Mouse (Mus musculus) cerebellum, adult 2 months (tissue): ENCODE measurements around the gene Cops8. TPM values are rescaled to one million over a fixed set of nuclear protein-coding genes. Genes with fewer than 3 reads are reported as not detected.

ENCODE experiments used
- DNase-seq, 2 experiments: peaks; one replicate each; pipeline ENCODE4 v3.0.0; 2021
- H3K27ac ChIP-seq: fragments of 200-500 bp; 2 replicates; pipeline ENCODE4 v1.5.1; 2012; ENCODE audit warnings: low read length, control low read depth, inconsistent platforms; ENCODE audit not compliant: insufficient read depth
- H3K27me3 ChIP-seq: fragments of 200-500 bp; 2 replicates; pipeline ENCODE4 v1.6.1; 2012; ENCODE audit warnings: inconsistent platforms, mild to moderate bottlenecking, low read length, moderate library complexity; ENCODE audit not compliant: control insufficient read depth, insufficient read depth
- H3K4me1 ChIP-seq: fragments of 200-500 bp; 2 replicates; pipeline ENCODE4 v1.6.1; 2011; ENCODE audit warnings: low read length; ENCODE audit not compliant: control insufficient read depth, insufficient read depth
- H3K4me3 ChIP-seq: fragments of 200-500 bp; replicated peaks from 2 replicates; pipeline ENCODE3; 2011; ENCODE audit warnings: mild to moderate bottlenecking, low read depth, low read length, control low read depth; ENCODE audit not compliant: insufficient read depth
- CTCF ChIP-seq: fragments of 200-500 bp; IDR thresholded peaks from 2 replicates; pipeline ENCODE4 v1.5.1; 2011; ENCODE audit warnings: low read depth, mild to moderate bottlenecking, control low read depth, low read length, moderate library complexity, borderline replicate concordance; ENCODE audit not compliant: insufficient read depth
- POLR2A ChIP-seq: fragments of 200-500 bp; IDR thresholded peaks from 2 replicates; pipeline ENCODE4 v1.6.1; 2011; ENCODE audit warnings: low read length, control low read depth, borderline replicate concordance; ENCODE audit not compliant: insufficient read depth
- WGBS: fragments of 180-500 bp; shearing (Covaris S2); methylation state at CpG from one replicate; pipeline ENCODE4 v1.1.7; 2018; 5-methylcytosine and 5-hydroxymethylcytosine counted together
- polyA plus RNA-seq: library from polyadenylated mRNA; depleted of rRNA; stranded (reverse); fragments of >200 nt; gene quantifications from 2 replicates; pipeline ENCODE4 v1.2.3, GENCODE M21; 2012; rRNA removed

The Cops8 gene
- 119 and 120 TPM in 2 replicates for polyA plus RNA-seq

DNA sequence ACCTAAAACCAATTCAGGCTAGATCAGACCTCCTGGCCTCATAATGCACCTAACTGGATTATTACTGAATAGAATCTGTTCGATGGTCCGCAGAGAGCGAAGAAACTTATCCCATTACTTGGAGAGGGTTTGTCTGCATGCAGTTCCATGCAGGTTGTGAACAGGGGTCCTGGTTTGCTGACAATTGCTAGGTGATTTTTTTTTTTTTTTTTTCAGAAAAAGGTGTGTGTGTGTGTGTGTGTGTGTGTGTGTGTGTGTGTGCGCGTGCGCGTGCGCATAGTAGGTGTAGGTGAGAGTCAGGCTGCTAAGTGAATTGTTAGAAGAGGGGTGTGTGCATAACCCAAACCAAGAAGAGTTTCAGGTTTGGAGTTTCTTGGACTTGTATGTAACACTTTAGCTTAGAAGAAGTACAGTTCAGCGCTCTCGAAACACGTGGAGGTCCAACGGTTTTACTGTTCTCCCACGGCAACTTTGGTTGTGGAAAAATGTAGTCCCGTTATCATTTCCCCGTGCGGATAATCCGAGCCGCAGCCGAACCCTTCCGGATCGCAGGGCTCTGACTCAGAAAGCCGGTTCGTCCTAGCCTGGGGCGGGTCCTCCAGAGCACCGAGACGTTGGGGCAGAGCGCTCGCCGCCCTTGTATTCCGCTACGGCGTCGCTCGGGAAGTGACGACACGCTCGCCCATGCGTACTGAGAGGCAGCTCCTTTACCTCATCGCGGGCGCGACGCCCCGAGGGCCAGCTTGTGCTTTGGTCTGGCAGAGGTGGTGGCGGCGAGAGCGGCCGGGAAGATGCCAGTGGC lies at the start of gene Cops8:
Gene Cops8 (plus strand): TSS at position 223 of the 802 bp plus-strand sequence.
- Histone ChIP-seq H3K27ac (no peak within 1 kb of the TSS), H3K4me3 (peak within 1 kb of the TSS; percentile 98), H3K4me1 (peaks cover 2% of the 10 kb centered on the region; the same call in 1 of the 2 replicates), H3K27me3 (no peaks in the 10 kb centered on the region)
- WGBS: 5% methylated on average over 48 of the region's 48 CpGs
- TF ChIP-seq POLR2A (peak; percentile 83), CTCF (no peak)
- DNase-seq: peak; percentile 98 to 99

DNA sequence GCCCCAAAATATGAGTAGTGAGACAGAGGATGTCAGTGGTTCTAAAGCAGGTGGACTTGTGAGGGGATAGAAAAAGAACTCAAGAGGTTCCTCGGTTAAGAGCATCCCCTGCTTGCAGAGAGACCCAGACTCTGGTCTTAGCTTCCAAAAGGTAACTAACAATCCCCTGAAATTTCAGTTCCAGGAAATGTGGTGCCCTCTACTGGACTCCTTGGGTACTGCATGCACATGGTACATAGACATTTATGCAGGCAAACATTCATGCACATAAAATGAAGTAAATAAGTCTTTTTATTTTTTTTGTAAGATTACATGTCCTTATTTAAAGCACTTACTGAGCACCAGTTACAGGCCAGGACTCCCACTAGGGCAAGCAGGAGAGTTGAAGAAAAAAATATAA lies 45.6 kb upstream of the Cops8 start:
- DNase-seq: no peak
- TF ChIP-seq CTCF: no peak
- TF ChIP-seq POLR2A: no peak
- H3K4me3 ChIP-seq: no peak overlapping the region
- no peak overlapping the region for H3K27ac ChIP-seq
- no peaks in the 10 kb centered on the region for H3K27me3 ChIP-seq
- H3K4me1 ChIP-seq: no peaks in the 10 kb centered on the region
- WGBS: 92% methylated on average over 1 of the region's 1 CpGs

DNA sequence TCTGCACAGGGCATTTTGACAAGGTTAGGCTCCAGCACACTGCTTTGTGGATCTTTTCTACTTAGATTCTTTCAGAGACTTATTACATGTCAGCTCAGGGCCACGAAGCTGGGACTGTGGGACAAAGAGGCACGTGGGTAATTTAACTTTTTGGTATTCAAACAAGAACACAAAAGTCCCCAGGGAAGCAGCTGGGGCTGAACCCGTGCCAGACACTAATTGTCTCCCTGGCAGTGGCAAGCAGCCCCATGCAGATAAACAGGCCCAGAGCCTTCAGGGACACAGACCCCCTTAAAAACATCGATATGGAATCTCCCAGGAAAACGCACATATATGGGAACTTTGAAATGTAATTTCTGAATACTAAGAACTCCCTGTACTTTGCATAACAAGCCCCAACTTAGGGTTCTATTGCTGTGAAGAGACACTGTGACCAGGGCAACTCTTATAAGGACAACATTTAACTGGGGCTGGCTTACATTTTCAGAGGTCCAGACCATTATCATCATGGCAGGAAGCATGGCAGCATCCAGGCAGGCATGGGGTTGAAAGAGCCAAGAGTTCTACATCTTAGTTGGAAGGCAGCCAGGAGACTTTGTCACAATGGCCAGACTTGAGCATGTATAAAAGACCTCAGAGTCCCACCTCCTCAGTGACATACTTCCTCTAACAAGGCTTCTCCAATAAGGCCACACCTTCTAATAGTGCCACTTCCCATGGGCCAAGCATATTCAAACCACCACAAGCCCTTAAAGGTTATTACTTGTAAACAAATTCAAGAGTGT lies 41.6 kb upstream of the Cops8 start:
- TF ChIP-seq POLR2A: no peak
- TF ChIP-seq CTCF: no peak
- Histone ChIP-seq H3K27ac (no peak overlapping the region), H3K4me3 (no peak overlapping the region), H3K4me1 (no peaks in the 10 kb centered on the region), H3K27me3 (no peaks in the 10 kb centered on the region)
- DNase-seq: no peak
- WGBS: 14% methylated on average over 5 of the region's 5 CpGs

DNA sequence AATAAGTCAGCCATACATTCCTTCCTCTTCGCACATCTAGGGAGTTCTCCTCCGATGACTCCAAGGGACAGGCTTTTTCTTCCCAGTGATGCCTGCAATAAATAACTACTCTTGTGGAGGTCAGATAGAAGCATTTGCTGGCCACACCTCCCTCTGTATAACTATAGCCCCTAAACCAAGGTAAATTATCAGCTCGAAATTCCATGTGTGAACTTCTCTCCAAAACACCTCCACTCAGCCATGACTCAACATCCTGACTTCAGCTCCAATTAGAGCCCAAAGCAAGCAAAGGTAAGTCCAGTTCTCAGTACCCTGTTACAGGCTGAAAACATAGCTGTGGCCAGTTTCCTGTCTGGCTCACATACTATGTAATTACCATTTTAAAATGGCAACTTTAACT lies 38.8 kb upstream of the Cops8 start:
- Histone ChIP-seq H3K27ac (no peak overlapping the region), H3K4me1 (peaks cover 3% of the 10 kb centered on the region; the same call in 1 of the 2 replicates), H3K27me3 (no peaks in the 10 kb centered on the region), H3K4me3 (no peak overlapping the region)
- TF ChIP-seq CTCF (no peak), POLR2A (no peak)
- WGBS: 90% methylated on average over 3 of the region's 3 CpGs
- no peak for DNase-seq

DNA sequence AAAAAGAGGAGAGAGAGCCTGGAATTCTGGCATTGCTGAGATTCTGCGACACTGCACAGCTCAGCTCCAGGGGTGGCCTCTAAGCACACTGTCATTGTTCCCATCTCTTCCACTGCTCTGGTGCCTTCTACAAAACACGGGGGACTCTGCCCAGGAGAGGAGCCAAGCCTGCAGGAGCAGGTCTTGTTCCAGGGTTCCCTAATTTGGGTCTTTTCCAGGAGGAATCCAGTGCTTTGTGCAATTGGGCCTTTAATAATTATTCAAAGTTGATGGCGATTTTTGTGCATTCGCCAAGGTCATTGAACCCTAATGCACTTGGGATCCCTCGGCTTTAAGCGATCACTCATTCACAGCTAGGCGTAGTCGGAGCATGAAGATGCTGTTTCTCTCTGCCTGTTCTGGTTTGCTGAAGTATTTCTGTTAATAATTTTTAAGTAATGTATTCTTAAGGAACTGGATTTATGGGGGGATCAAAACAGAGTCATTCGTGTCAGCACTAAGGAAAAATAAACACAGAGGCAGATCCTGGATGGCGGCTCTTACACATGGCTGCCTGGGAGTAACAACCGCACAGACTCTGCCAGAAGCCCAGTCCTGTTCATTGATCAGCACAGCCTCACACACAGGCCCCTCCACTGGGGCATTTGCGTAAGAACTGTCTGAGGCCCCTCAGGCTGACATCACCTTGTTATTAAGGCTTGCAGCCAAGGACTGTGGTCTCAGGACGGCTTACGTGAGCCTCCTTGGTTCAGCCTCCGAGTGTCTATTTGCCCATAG lies 35.9 kb upstream of the Cops8 start:
- Histone ChIP-seq H3K4me3 (no peak overlapping the region), H3K27me3 (no peaks in the 10 kb centered on the region), H3K4me1 (peaks cover 3% of the 10 kb centered on the region; the same call in 1 of the 2 replicates), H3K27ac (no peak overlapping the region)
- DNase-seq: peak in 1 of 2 experiments; percentile 5
- no peak for TF ChIP-seq POLR2A
- no peak for TF ChIP-seq CTCF
- whole genome bisulfite sequencing: 50% methylated on average over 15 of the region's 15 CpGs

DNA sequence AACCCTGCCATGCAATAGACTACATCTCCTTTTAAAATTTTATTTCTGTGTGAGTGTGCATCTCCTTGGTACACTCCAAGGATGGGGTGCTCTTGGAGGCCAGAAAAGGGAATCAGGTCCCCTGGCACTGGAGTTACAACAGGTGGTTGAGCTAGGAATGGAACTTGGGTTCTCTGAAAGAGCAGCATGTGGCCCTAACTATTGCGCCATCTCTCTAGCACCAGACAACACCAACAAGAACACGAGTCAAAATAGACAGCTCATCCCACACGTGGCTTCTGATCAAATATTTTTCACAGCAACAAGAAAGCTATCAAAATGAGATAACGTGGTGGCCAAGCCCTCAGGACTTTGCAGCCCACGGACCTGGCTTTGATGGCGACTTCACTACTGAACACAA lies 28.9 kb upstream of the Cops8 start:
- no peak overlapping the region for H3K27ac ChIP-seq
- WGBS: 84% methylated on average over 6 of the region's 6 CpGs
- H3K4me3 ChIP-seq: no peak overlapping the region
- no peaks in the 10 kb centered on the region for H3K27me3 ChIP-seq
- TF ChIP-seq CTCF (no peak), POLR2A (no peak)
- H3K4me1 ChIP-seq: no peaks in the 10 kb centered on the region
- DNase-seq: no peak

DNA sequence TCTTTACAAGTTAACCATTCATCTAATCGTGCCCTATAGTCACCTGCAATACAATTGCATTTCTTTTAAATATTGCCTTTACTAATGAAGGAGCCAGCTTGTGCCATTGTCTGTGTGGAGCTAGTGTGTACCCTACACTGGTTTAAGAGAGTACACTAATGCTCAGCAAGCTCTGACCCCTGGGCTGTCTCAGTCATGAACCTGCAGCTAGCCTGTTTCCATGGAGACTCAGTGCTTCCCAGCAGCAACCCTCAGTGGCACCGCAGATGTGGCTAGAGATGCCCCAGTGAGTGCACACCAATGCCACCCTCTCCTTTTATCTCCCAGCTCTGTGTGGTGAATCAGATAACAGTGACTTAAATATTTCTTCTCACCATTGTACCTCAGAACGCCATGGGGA lies 27.9 kb upstream of the Cops8 start:
- H3K4me3 ChIP-seq: no peak overlapping the region
- TF ChIP-seq CTCF: no peak
- no peak for TF ChIP-seq POLR2A
- no peak overlapping the region for H3K27ac ChIP-seq
- no peaks in the 10 kb centered on the region for H3K27me3 ChIP-seq
- no peaks in the 10 kb centered on the region for H3K4me1 ChIP-seq
- 47% methylated on average over 3 of the region's 3 CpGs for WGBS
- DNase-seq: no peak
